Mouse (Mus musculus) B cell, adult (primary cell): ENCODE measurements around the gene H2-D1. TPM values are rescaled to one million over a fixed set of nuclear protein-coding genes. Genes with fewer than 3 reads are reported as not detected.

ENCODE experiments used
- total RNA-seq: library from RNA; stranded (reverse); gene quantifications from 4 replicates; pipeline ENCODE4 v1.2.4, GENCODE M21; 2023; ENCODE audit not compliant: inconsistent age

The H2-D1 gene
- total RNA-seq, result 1,753 to 1,919 TPM (median 1,880 TPM) in 4 replicates

DNA sequence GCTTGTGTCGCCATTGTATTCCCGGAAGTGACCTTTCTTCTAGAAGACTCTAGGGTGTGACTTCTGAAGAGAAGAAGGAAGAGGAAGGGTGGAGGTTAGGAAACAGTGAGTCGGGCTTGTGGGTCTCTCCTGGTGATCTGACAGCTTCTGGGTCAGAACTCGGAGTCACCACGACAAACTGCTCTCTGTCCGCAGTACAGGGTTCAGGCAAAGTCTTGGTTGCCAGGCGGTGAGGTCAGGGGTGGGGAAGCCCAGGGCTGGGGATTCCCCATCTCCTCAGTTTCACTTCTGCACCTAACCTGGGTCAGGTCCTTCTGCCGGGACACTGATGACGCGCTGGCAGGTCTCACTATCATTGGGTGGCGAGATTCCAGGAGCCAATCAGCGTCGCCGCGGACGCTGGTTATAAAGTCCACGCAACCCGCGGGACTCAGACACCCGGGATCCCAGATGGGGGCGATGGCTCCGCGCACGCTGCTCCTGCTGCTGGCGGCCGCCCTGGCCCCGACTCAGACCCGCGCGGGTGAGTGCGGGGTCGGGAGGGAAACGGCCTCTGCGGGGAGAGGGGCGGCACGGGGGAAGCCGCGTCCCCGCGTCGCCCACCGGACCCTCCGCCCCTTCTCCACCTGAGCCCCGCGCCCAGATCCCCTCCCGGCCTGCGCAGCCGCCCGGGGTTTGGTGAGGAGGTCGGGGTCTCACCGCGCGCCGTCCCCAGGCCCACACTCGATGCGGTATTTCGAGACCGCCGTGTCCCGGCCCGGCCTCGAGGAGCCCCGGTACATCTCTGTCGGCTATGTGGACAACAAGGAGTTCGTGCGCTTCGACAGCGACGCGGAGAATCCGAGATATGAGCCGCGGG is at the start of gene H2-D1:
H2-D1 (plus strand) TSS at position 67 of the 859 bp plus-strand sequence.

GRCm38 (mm10) chr17:35220156-35220952 is 42.2 kb upstream of the H2-D1 start, which contains the start of gene Gm16181:
TSS of gene Gm16181 (plus strand) at chr17:35220834.

GRCm38 (mm10) chr17:35233114-35233980 is 29.2 kb upstream of the H2-D1 start, which contains the start of gene Atp6v1g2:
TSS of gene Atp6v1g2 (plus strand) at chr17:35233660.

DNA sequence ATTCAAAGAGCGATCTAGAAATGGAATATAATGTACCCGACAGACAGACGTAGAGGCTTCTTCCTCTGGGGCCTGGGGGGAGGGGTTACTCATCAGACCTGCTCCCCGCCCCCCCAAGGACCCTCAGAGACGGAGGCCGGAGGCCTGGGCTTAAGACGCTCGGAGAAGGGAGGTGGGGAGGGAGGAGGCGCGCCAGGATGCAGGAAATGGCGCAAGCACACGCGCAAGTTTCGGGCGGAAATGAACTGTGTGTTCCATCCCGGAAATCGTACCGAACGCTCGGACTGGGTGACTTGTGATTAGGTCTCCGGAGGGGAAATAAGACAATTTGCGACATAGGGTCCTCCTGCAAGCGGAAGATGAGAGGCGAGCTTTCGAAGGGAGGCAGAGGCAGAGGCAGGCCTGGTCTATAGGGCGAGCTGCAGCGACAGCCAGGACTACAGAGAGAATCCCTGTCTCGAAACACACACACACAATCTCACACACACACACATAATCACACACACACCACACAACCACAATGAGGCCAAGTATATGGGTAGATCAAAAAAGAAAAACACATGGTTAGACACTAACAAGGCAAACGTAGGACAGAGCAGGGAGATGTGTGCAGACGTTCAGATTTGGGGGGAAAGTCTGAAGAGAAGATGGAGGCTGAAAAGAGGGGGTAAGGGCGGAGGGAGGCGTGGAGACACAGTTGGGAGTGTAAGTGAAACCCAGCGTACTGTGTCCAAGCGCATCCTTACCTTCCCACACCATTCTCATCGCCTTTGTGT is 26.7 kb upstream of the H2-D1 start, which contains the start of gene Nfkbil1:
Nfkbil1 (minus strand) TSS at position 179 of the 776 bp plus-strand sequence.

DNA sequence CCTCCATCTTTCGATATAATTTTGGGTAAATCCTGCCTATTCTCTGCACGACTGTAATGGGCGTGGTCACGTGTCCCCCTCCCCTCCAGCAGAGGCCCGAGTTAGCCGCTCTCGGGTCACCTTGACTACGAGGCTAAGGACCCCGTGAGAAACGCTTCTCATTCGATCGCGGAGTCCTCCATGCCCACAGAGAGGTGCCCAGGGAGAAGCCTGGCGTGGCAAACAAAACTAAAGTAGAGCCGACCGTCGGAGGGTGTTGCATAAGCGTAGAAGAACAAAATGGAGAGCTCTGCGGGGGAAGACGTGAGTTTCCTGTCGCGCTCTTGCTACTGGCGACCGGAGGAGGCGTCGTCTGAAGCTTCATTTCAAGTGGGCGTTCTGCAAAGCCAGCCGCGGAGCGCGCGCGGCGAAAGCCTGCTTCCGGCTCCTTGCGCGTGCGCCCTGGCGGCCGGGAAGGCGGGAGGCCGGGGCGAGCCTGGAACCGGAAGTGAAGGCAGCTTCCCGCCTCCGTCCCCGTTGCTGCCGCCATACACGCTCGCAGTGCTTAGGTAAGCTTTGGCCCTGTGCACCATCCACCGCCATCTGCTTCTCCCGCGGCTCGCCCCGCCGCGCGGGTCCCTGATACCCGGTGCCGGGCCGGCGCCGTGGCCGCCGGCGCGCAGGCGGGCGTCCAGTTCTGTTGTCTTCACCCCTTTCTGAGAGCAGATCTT is 21.1 kb upstream of the H2-D1 start, which contains the start of gene Ddx39b:
Ddx39b (plus strand) TSS at position 442 of the 710 bp plus-strand sequence.

Other genes starting within 250 kb of the H2-D1 start
- gene Vwa7, start 246.2 kb upstream of the H2-D1 start, total RNA-seq, result 0.16 to 0.54 TPM (median 0.25 TPM) in 4 replicates
- 3.4 to 6.4 TPM (median 4.6 TPM) in 4 replicates for gene Sapcd1, start 234.7 kb upstream of the H2-D1 start, total RNA-seq
- gene Msh5, start 216.0 kb upstream of the H2-D1 start, total RNA-seq, result 6.1 to 10.5 TPM (median 9.2 TPM) in 4 replicates
- 196 to 218 TPM (median 210 TPM) in 4 replicates for gene Clic1, start 212.8 kb upstream of the H2-D1 start, total RNA-seq
- gene Ddah2, start 203.7 kb upstream of the H2-D1 start, total RNA-seq, result 2.6 to 4.8 TPM (median 4.2 TPM) in 4 replicates
- gene Ly6g6c, start 197.3 kb upstream of the H2-D1 start, total RNA-seq, result not detected in 4 replicates
- gene Mpig6b, start 196.5 kb upstream of the H2-D1 start, total RNA-seq, result 0.45 TPM in 1 of 4 replicates, not detected in the others
- not detected in 4 replicates for gene Ly6g6e, start 185.8 kb upstream of the H2-D1 start, total RNA-seq
- gene Ly6g6d, start 184.7 kb upstream of the H2-D1 start, total RNA-seq, result not detected in 4 replicates
- gene Ly6g6f, start 177.1 kb upstream of the H2-D1 start, total RNA-seq, result not detected in 4 replicates
- 76.3 to 80.8 TPM (median 77.2 TPM) in 4 replicates for gene Abhd16a, start 173.5 kb upstream of the H2-D1 start, total RNA-seq
- gene Ly6g5c, start 154.5 kb upstream of the H2-D1 start, total RNA-seq, result not detected in 4 replicates
- 0.93 to 1.6 TPM (median 1.2 TPM) in 4 replicates for gene Ly6g5b, start 147.3 kb upstream of the H2-D1 start, total RNA-seq
- 24.7 to 31.8 TPM (median 30.3 TPM) in 4 replicates for gene Gpank1, start 141.3 kb upstream of the H2-D1 start, total RNA-seq
- 121 to 143 TPM (median 135 TPM) in 4 replicates for gene Csnk2b, start 140.7 kb upstream of the H2-D1 start, total RNA-seq
- 10.6 to 19.4 TPM (median 13.7 TPM) in 4 replicates for gene D17H6S53E, start 136.4 kb upstream of the H2-D1 start, total RNA-seq
- 0.51 to 2.8 TPM (median 0.69 TPM) in 3 of 4 replicates, not detected in the other for gene Apom, start 130.7 kb upstream of the H2-D1 start, total RNA-seq
- gene Bag6, start 127.6 kb upstream of the H2-D1 start, total RNA-seq, result 446 to 480 TPM (median 464 TPM) in 4 replicates
- gene Prrc2a, start 97.8 kb upstream of the H2-D1 start, total RNA-seq, result 328 to 347 TPM (median 341 TPM) in 4 replicates
- 4.4 to 9.9 TPM (median 8.0 TPM) in 4 replicates for gene Aif1, start 86.7 kb upstream of the H2-D1 start, total RNA-seq
- 38.1 to 43.3 TPM (median 40.2 TPM) in 4 replicates for gene Lst1, start 74.3 kb upstream of the H2-D1 start, total RNA-seq
- 564 to 668 TPM (median 599 TPM) in 4 replicates for gene Ltb, start 68.3 kb upstream of the H2-D1 start, total RNA-seq
- gene Tnf, start 60.7 kb upstream of the H2-D1 start, total RNA-seq, result 9.9 to 12.7 TPM (median 11.2 TPM) in 4 replicates
- 31.8 to 44.1 TPM (median 36.1 TPM) in 4 replicates for gene Lta, start 57.4 kb upstream of the H2-D1 start, total RNA-seq
- not detected in 4 replicates for gene Gm16181, start 41.9 kb upstream of the H2-D1 start, total RNA-seq
- 1.6 to 2.5 TPM (median 2.1 TPM) in 4 replicates for gene Atp6v1g2, start 29.1 kb upstream of the H2-D1 start, total RNA-seq
- gene Nfkbil1, start 26.9 kb upstream of the H2-D1 start, total RNA-seq, result 13.3 to 15.9 TPM (median 13.7 TPM) in 4 replicates
- 432 to 470 TPM (median 447 TPM) in 4 replicates for gene Ddx39b, start 21.0 kb upstream of the H2-D1 start, total RNA-seq
- gene H2-Q1, start 57.7 kb downstream of the H2-D1 start, total RNA-seq, result 11.8 to 16.3 TPM (median 15.1 TPM) in 4 replicates
- 6.7 to 12.2 TPM (median 10.3 TPM) in 4 replicates for gene H2-Q2, start 79.5 kb downstream of the H2-D1 start, total RNA-seq
- gene H2-Q4, start 116.9 kb downstream of the H2-D1 start, total RNA-seq, result 342 to 364 TPM (median 361 TPM) in 4 replicates
- 271 to 340 TPM (median 322 TPM) in 4 replicates for gene H2-Q6, start 162.1 kb downstream of the H2-D1 start, total RNA-seq
- gene H2-Q7, start 176.4 kb downstream of the H2-D1 start, total RNA-seq, result 154 to 200 TPM (median 183 TPM) in 4 replicates
- 55.8 to 66.3 TPM (median 64.4 TPM) in 4 replicates for gene H2-Q10, start 207.4 kb downstream of the H2-D1 start, total RNA-seq
- 0.63 to 0.74 TPM (median 0.67 TPM) in 3 of 4 replicates, not detected in the other for gene Pou5f1, start 243.3 kb downstream of the H2-D1 start, total RNA-seq